Mouse (Mus musculus) layer of hippocampus, postnatal 14 days (tissue): ENCODE data around the gene Met. TPM values are rescaled to one million over a fixed set of nuclear protein-coding genes. Genes with fewer than 3 reads are reported as not detected.

Experiments
- DNase-seq, 2 experiments: peaks; one replicate each; pipeline ENCODE4 v3.0.0; 2021 to 2022; ENCODE audit warnings: low spot score in 2 of 2, mixed read lengths in 1 of 2
- total RNA-seq, 2 experiments: library from RNA; stranded (reverse); gene quantifications; 2 replicates each; pipeline ENCODE4 v1.2.3; 2021

Gene Met
- total RNA-seq, 2 experiments from 2014 or later = 6.5 to 6.7 TPM

GRCm38 (mm10) chr6:17595712-17596462 is 132.3 kb downstream of the Met start:
- DNase-seq = no peak

DNA sequence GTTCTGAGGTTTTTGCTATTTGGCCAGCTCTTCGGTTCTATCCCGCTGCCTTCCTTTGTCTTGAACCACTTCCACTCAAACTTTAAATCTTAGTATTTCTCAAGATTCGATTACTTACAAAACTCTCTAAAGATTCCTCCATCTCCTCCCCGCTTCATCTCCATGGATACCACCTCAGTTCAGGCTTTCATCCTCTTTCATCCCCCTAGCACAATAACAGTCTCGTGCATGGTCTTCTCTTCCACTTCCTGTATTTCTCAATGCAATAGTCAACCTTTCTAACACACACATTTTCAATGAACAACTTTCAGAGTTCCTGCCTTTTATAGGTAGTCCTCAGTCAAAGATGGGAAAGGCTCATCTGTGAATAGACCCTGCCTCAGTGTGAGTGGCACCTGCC is 135.8 kb downstream of the Met start:
- DNase-seq = no peak

DNA sequence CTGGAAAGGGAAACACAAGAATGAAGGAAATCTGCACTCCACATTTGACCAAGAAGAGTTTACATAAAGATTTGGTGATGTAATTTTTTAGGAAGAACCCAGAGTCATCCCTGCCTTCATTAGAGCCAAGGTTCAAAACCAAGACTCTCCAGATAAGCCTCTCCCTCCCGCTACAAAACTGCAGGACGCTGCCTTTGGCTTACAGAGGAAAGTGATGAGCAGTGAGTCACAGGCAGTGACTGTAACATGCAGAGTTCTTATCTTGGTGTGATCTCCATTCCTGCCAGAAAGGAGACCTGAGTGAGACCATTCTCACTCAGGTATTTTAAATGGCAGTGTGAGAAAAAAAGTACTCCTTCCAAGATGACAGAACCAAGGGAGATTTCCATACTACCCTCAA is 137.9 kb downstream of the Met start:
- DNase-seq = no peak

DNA sequence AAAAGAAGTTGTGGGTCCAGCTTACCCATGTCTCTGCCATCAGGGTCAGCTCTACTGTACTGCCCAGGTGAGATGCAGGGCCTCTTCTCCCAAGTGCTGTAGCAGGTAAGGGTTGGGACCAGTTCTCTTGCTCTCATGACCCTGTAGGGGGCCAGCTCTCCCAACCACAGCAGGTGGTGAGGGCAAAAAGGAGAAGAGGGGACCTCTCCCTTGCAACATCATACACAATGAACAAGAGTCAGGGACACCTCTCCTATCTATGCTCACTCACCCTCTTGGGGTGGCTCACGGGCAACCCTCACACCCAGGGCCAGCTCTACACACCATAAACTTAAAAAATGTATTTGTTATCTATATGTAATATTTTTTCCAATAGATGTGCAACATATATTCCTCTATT is 143.3 kb downstream of the Met start:
- DNase-seq = no peak

DNA sequence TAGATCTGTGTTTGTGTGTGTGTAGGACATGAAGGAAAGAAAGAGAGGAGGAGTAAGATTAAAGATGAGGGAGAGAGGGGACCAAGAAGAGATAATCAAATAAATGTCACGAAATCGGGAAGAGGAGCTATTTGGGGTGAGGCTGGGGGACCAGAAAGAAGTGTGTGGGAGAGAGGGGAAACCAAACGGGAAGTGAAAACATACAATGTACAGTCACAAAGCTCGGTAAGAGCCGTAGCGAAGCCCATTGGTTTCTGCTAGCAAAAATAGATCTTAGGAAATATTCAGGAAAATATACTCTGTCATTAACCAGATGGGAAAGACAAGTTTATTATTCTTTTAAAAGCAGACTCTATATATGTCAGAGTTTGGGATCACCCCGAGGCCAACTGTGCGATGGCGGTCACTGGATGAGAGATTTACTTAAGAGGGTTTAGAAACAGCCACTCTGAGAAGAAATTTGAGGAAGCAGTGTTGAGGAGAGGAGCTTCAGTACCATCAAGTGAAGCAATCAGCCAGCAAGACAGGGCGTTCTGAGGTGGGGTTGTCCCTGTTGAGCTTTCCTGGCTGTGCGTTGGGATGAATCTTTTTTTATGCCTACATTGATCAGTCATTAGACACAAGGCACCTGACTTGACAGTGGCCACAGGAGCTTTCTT is 147.9 kb downstream of the Met start:
- DNase-seq = no peak

DNA sequence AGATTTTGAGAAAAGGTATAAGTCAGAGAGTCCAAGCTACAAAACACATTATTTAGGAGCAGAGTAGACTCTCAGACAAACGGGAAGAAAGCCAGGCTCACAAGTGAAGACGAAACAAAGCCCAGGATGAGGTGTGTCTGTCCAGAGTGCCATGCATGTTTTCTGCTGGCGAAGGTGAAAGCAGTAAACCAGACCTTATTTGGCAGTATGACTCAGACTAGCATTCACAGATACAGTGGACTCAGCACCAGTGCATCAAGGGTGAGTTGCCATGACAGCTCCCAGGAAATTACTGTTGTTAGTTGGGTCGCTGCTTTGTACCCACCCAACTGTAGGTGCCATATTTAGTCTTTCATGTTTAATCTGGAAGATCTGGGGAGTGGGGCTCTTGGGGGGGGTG is 149.1 kb downstream of the Met start:
- no peak for DNase-seq

GRCm38 (mm10) chr6:17620823-17621222 is 157.2 kb downstream of the Met start:
- DNase-seq = no peak

DNA sequence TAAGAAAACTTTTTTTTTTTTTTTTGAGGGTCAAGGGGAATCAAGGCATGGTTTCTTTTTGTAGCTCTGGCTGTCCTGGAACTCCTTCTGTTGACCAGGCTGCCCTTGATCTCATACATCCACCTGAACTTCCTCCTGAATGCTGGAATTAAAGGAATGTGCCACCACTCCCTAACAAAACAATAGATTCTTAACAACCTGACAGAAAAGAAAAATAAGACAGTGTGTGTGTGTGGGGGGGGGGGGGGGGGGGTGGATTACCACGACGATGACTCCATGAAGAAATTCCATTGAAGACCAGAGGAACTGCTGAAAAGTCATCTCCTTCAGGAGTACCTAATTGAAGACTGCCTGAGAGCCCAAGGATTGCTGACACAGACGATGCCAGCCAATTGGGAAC is 157.8 kb downstream of the Met start:
- no peak for DNase-seq

Other genes starting within 250 kb of the Met start
- gene Cav2, start 182.6 kb upstream of the Met start, total RNA-seq = 10 to 100 TPM; 23.6 to 26.0 TPM
- gene Cav1, start 157.5 kb upstream of the Met start, total RNA-seq = 10 to 100 TPM; 28.7 to 42.9 TPM
- 100 to 1,000 TPM; 282 to 285 TPM for gene Capza2, start 172.4 kb downstream of the Met start, total RNA-seq
- 10 to 100 TPM; 40.8 to 42.2 TPM for gene St7, start 229.1 kb downstream of the Met start, total RNA-seq